Mouse (Mus musculus) WW6 (cell line): ENCODE data around the gene Ckm.

Experiments used
- DNase-seq: peaks from one replicate; pipeline ENCODE4 v3.0.0-alpha.2; 2013; ENCODE audit warnings: low read depth, low spot score

Gene Ckm

GRCm38 (mm10) chr7:19404476-19404875 is at the start of gene Ckm:
TSS of gene Ckm (plus strand) at chr7:19404776.
- no peak for DNase-seq

- DNase-seq = no peak
These were observed 49.6 kb upstream of the Ckm start for GRCm38 (mm10) chr7:19354991-19355390.

DNA sequence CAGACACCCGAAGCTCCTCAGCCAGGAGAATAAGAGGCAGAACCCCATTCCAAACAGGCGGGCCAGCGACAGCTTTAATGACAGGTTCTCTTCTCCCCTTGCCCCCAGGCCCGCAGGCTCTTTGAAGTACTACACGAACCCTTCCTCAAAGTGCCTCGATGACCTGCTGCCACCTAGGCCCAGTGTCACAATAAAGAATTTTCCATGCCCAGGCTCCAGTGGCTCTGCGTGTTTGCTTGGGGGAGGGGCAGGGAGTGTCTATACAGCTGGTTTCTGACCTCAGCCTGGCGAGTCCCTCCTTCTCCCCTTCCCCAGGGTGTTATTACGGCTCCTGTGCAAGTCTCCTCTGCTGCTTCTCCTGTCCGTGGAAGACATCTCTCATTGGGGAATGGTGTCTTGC is 48.3 kb upstream of the Ckm start:
- no peak for DNase-seq

DNA sequence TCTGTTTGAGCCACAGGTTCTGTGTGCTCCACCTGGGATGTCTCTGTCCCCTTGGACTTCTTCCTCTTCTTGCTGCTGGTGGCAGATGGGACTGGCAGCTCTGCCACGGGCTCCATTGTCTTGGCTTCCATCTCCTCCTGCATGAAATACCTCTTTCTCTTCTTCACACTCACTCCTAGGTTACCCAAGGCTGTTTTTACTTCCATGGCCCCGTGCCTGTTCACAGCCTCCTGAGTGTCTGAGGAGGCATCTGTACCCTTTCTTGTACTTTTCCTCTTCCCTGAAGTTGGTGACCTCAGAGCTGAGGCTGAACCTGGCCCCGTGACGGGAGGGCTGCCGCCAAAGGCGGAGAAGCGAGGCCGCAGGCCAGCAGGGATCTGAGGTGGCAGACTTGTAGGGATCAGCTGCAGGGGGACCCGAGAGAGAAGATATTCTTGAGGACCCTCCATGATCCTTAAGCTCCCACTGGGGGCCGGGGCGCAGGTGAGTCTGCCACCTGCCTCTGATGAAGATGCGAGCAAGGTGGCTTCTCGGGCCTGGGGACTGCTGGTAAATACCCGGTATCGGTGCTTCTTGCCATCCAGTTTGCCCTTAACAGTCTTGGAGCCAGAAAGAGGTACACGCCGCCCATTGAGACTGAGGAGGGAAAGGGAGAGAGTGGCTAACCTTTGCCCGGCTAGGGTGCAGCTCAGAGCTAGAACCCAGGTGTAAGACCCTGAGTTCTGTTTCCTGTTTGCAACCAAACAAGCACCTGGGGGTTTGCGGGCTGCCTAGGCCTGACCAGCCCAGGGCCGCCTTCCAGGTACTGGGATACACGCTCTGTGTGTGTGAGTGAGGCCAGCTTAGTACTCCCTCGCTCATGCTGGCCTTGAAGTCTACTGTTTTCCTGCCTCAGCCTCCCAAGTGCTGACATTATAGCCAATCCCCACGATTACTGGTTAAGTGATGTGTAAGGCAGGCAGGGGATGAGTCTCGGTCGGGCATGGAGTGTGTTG is 46.9 kb upstream of the Ckm start:
- no peak for DNase-seq

DNA sequence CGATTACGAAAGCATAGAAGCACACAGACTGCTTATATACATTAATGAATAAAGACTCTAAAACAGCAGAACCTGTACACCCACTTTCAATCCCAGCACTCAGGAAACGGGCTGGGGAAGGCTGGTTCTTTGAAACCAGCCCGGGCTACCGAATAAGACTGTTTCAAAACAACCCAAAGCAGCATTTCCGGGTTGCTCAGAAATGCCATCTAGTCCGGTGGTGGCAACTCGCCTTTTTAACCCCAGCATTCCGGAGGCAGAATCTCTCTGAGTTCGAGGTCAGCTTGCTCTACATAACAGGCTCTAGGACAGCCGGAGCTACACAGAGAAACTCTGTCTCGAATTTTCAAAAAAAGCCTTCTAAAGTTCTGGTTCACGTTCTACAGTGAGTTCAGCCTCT is 45.9 kb upstream of the Ckm start:
- no peak for DNase-seq

DNA sequence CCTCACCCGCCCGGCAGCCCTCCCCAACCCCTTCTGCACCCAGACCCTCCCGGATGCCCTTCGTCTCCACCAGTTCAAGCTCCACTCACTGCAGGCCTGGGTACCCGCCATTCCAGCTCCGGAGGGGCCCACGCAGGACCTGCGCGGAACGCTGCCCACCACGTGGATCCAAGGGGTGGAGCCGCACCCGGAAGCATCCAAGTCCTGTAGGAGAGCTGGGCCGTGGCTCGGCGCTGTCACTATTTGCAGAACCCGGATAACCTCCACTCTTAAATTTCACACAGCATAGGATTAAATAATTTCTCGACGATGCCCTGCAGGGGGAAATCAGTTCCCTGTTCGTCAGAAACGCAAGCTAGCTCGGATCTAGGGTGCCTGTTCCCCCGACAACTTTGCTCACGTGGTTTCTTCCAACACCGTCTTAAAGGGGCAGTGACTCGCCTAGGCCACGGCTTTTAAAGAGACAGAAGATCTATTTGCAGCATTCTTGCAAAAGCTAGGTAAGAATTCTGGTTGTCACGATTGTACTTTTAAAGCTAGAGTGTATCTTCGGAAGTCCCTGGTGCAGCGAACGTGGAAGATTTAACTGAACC is 45.2 kb upstream of the Ckm start, which contains the start of the genes Cd3eap and Ppp1r13l:
Cd3eap (minus strand) TSS at position 185 of the 593 bp plus-strand sequence.
Ppp1r13l (plus strand) TSS at position 451 of the 593 bp plus-strand sequence.
- DNase-seq = peak; percentile 70

DNA sequence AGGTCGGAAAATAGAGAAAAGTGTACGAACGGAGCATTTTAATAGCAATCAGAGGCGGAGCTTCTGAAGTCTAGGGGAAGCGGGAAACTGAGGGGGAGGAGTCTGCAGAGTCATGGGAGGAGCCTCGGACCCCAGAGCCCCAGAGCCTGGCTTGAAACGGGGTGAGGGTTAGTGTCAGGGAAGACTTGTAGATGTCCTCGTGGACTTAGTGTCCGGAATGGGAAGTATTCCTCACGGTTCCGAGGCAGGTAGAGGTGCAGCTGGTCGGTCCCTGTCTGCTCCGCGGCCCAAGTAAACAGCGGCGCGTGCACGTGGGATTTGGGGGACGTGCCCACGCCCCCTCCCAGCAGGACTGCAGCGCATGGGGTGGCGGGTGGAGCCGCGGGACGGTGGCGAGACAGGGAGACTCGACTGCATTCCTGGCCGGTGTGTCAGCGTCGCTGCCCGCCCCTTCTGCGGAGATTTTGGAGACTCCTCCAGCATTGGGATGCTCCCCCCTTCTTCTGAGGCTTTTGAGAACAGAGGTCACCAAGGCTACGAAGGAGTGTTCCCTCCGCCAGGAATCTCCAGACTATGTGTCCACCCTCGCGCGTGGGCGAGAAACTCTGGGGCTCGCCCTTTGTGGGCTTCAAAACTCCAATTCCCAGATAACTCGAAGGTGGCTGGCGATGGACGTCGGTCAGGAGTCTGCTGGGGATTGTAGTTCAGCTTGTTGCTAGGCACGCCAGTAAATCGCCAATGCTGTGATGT is 44.5 kb upstream of the Ckm start:
- peak; percentile 76 for DNase-seq

- DNase-seq = peak; percentile 75
These were observed 43.6 kb upstream of the Ckm start for GRCm38 (mm10) chr7:19360944-19361343.

DNA sequence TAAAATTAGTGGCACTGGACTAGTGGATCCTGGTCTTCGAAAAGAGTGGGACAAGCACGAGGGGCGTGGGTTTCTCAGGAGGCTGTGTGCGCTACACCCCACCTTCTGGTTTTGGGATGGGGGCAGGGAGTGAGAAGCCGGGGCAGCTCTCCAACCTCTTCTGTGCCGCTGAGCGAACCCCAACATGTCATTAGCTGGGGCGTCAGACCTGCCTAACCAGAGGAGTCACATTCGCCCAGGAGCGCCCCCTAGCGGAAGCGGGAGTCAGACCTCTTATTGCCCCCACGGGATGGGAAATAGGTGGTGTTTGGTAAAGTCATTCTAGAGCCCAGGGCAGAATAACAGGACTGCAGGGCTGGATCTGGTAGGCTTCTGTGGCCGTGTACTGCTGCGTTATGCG is 42.9 kb upstream of the Ckm start:
- DNase-seq = no peak

- DNase-seq = no peak
These were observed 42.3 kb upstream of the Ckm start for GRCm38 (mm10) chr7:19362276-19362675.

DNA sequence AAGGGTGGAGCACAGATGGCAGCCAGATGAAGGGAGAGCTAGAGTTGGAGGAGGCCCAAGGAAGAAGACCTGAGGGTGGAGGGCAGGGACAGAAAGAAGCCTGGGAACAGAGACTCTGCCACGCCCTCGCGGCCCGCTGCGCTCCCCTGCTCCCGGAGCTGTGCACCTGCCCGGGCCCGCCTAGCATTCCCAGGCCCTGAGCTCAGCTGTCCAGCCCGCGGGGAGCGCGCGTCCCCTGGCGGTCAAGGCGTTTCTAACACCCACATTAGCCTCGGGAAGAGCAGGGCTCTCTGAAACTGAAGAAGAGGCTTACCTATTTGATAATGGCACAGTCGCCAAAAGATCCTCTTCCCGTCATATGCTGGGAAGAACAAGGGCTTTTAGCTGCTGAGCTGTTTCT is 40.7 kb upstream of the Ckm start:
- DNase-seq = peak; percentile 73

DNA sequence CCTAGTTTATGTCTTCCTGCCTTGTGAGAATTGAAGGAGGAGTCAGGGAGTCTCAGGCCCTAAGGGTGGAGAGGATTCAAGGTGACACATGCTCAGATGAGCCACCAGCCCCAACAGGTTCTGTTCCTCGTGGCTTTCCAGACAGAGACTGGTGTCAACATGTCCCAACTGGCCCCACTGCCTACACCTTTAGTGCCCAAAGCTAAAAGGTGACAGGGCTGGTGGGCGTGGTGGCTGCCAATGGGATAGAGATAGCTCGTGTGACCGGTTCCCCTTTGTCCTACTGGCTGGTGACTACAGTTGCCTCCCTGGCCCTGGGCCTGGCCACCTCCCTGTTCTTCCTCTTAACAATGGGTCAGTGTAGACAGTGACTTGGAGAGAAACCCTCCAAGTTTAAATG is 39.2 kb upstream of the Ckm start:
- DNase-seq = no peak

DNA sequence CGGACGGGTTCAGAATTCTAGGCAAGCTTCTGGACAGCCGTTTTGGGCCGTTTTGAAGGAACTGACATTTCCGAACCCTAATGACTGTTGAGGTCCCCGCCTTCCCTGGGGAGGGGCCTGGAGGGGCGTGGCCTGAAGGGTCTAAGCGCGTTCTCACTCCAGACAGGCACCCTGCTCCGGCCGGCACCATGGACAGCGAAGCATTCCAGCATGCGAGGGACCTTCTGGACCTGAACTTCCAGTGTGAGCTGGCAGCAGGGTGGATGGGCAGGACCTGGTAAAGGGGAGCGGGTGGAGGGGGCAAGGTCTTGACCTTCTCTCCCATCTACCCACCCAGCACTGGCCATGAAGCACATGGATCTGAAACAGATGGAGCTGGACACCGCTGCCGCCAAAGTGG is 36.2 kb upstream of the Ckm start:
- DNase-seq = no peak

DNA sequence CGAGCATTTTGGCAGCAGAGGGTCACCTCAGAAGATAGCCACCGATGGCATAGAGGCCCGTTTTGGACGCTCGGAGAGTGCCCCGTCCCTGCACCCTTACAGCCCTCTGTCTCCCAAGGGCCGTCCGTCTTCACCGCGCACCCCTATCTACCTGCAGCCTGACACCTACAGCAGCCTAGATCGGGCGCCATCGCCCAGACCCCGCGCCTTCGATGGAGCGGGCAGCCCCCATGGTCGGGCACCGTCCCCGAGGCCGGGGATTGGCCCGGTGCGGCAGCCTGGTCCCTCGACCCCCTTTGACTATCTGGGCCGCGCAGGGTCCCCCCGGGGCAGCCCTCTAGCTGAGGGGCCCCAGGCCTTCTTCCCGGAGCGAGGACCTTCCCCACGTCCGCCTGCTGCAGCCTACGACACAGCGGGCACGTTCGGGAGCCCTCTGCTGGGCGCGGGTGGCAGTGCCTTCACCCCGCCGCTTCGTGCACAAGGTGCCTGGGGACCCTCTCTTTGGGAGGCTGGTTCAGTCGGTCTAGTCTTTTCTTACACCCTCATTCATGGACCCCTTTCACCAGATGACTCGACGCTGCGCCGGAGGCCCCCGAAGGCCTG is 34.7 kb upstream of the Ckm start:
- no peak for DNase-seq

DNA sequence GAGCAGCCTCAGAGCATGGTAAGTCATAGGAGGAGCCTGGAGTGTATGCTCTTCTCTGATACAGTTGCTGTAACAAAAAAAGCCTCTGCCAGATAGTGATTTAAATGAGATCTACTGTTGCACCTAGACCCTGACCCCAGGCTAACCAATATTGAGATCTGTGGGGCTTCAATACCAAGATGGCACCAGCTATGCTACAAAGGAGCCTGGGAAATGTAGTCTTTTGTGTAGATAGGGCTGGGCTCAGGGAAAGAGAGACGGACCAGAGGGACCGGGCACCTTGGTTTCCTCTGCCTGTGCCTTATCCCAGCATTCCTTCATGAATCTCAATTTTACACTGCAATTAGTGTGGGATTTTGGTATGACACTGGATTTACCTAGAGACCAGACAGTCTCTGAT is 31.2 kb upstream of the Ckm start:
- DNase-seq = no peak

- DNase-seq = no peak
These were observed 29.2 kb upstream of the Ckm start for GRCm38 (mm10) chr7:19375368-19375767.

- no peak for DNase-seq
These were observed 28.6 kb upstream of the Ckm start for GRCm38 (mm10) chr7:19376019-19376418.

DNA sequence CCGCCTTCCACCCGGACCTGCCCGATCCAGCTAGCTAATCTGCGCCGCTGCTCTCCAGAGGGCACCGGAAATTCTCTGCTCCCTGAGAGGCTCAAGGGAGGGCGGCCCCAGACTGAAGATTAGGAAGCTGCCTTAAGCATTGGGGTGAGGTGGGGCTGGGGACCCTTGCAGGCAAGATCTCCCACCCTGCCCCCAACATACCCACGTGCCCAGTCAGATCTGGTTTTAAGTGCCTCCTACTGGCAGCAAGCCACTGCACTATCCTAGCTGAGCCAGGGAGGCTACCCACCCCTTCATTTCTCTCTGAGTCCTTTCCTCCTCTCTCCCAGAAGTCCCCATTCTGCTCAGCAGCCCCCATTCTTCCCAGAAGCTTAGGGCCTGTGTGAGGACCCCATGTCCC is 26.5 kb upstream of the Ckm start:
- DNase-seq = no peak

DNA sequence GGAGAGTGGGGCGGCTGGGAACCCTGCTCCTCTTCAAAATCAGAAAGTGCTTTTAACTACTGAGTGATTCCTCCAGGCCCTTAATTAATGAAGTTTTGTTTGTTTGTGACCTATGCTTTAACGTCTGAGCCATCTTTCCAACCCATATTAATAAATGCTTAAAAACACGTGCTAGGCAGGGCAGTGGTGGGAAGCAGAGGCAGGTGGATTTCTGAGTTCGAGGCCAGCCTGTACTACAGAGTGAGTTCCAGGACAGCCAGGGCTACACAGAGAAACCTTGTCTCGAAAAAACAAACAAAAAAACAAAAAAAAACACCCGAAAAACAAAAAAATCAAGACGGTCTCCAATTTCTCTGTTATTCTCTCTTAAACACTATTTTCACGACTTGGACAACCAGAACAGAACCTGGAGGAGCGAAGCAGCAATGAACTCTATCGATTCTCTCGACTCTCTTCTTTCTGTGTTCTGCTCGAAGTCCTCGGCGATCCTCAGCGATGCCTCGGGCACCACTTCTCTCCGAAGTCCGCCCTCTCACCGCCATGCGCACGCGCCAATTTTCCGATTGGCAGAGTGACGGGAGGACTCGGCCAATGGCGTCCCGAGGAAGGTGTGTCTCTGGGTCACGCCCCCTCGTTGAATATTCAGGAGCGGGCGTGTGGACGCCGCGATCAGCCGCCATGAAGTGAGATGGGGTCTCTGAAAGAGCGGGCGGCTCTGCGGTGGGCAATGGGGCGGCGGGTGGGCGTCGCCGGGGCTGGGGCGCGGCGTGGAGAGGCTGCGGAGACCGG is 23.0 kb upstream of the Ckm start, which contains the start of gene Ercc2:
Ercc2 (plus strand) TSS at position 634 of the 789 bp plus-strand sequence.
- peak; percentile 98 for DNase-seq

GRCm38 (mm10) chr7:19382166-19382541 is 22.4 kb upstream of the Ckm start:
- no peak for DNase-seq

DNA sequence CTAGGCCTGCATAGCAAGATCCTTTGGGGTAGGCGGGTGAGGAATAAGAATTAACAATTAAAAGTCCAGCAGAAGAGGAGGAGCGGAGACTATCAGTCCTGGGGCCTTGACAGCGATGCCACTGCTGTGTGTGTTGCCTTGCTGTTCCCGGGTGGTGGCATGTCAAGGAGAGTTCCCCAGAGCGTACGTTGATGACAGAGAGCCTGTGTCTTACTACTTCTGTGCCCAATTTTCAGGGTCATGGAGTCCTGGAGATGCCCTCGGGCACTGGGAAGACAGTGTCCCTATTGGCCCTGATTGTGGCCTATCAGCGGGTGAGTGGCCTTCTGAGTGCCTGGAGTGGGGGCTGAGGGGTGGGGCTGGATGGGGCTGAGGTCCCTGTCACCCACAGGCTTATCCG is 20.9 kb upstream of the Ckm start:
- no peak for DNase-seq
